Mouse (Mus musculus): Measurements from ENCODE around the gene Glt8d1.

- TF ChIP-seq CTCF (IDR thresholded peaks at IDR 0.05): no peak
- peak; percentile 80 for TF ChIP-seq POLR2A (IDR thresholded peaks at IDR 0.05; ENCODE audit: insufficient read depth, low read depth, low read length)
Measured at GRCm38 (mm10) chr14:31001307-31002205, at the start of gene Glt8d1, which contains the start of gene Spcs1.

Measured in heart, adult 2 months (tissue).